Mouse (Mus musculus): ENCODE measurements around the gene Stx8. TPM values are rescaled to one million over a fixed set of nuclear protein-coding genes. Genes with fewer than 3 reads are reported as not detected.

Stx8 gene
- polyA plus RNA-seq, 1 experiment from 2014 or later: 67.1 TPM

DNA sequence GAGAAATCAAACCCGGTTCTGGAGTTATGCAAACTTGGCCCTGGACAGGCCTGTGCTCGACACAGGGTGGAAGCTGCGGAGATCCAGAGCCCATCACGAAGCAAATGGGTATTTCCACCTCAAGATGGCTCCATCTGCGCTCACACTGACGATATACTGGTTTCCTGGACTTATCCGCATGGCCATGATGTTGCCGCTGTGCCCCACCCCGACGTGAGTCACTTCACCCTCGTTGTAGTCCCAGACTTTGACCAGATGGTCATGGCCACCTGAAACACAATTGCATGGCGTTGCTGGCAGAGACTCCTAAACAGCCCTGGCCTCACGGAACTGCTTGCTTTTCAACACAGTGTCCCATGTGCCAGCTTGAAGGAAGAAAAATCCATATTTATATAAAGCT lies 41.0 kb upstream of the Stx8 start:
- H3K4me1 ChIP-seq (replicated peaks; ENCODE audit: control insufficient read depth, insufficient read depth, low read length): 0 out of 2 replicates have a peak, but pooled peaks cover 9% of the 10 kb centered on the region
- no peak overlapping the region for H3K4me2 ChIP-seq (replicated peaks)
- WGBS: 92% methylated on average over 13 of the region's 13 CpGs
- H3K4me3 ChIP-seq (replicated peaks; ENCODE audit: low read length): no peak overlapping the region
- DNase-seq (ENCODE audit: low spot score): no peak
- H3K27me3 ChIP-seq (ENCODE audit: control insufficient read depth, insufficient read depth, low read length): peaks cover 20% of the 10 kb centered on the region
- no peak overlapping the region for H3K27ac ChIP-seq
- no peaks in the 10 kb centered on the region for H3K9me3 ChIP-seq (ENCODE audit: control insufficient read depth, low read length)
- H3K36me3 ChIP-seq (replicated peaks; ENCODE audit: control insufficient read depth, insufficient read depth): no peaks in the 10 kb centered on the region
- ATAC-seq (ENCODE audit: low FRiP score): no peak
- H3K9ac ChIP-seq: no peak overlapping the region

- H3K4me3 ChIP-seq (replicated peaks; ENCODE audit: low read length): no peak overlapping the region
These were observed 39.5 kb upstream of the Stx8 start for GRCm38 (mm10) chr11:67926348-67927055.

GRCm38 (mm10) chr11:67932156-67932555 lies 33.8 kb upstream of the Stx8 start:
- no peaks in the 10 kb centered on the region for H3K36me3 ChIP-seq (replicated peaks; ENCODE audit: control insufficient read depth, insufficient read depth)
- H3K9me3 ChIP-seq (ENCODE audit: control insufficient read depth, low read length): no peaks in the 10 kb centered on the region
- ATAC-seq (ENCODE audit: low FRiP score): no peak
- no peaks in the 10 kb centered on the region for H3K27me3 ChIP-seq (ENCODE audit: control insufficient read depth, insufficient read depth, low read length)
- DNase-seq (ENCODE audit: low spot score): no peak
- H3K4me2 ChIP-seq (replicated peaks): no peak overlapping the region
- no peak overlapping the region for H3K9ac ChIP-seq
- no peak overlapping the region for H3K27ac ChIP-seq
- WGBS: 87% methylated on average over 3 of the region's 3 CpGs
- no peak overlapping the region for H3K4me3 ChIP-seq (replicated peaks; ENCODE audit: low read length)
- no peaks in the 10 kb centered on the region for H3K4me1 ChIP-seq (replicated peaks; ENCODE audit: control insufficient read depth, insufficient read depth, low read length)

More at GRCm38 (mm10) chr11:67926348-67927055, 39.5 kb upstream of the Stx8 start:
- H3K9ac ChIP-seq: no peak overlapping the region
- no peak overlapping the region for H3K4me2 ChIP-seq (replicated peaks)
- 12% methylated on average over 15 of the region's 15 CpGs for WGBS
- ATAC-seq (ENCODE audit: low FRiP score) (no peak), DNase-seq (ENCODE audit: low spot score) (no peak)
- no peaks in the 10 kb centered on the region for H3K9me3 ChIP-seq (ENCODE audit: control insufficient read depth, low read length)
- no peaks in the 10 kb centered on the region for H3K36me3 ChIP-seq (replicated peaks; ENCODE audit: control insufficient read depth, insufficient read depth)
- no peak overlapping the region for H3K27ac ChIP-seq
- H3K27me3 ChIP-seq (ENCODE audit: control insufficient read depth, insufficient read depth, low read length): peaks cover 5% of the 10 kb centered on the region
- H3K4me1 ChIP-seq (replicated peaks; ENCODE audit: control insufficient read depth, insufficient read depth, low read length): 0 out of 2 replicates have a peak, but pooled peaks cover 4% of the 10 kb centered on the region

GRCm38 (mm10) chr11:67948229-67948628 lies 17.8 kb upstream of the Stx8 start:
- Histone ChIP-seq H3K9ac (no peak overlapping the region), H3K4me2 (replicated peaks) (no peak overlapping the region), H3K27me3 (ENCODE audit: control insufficient read depth, insufficient read depth, low read length) (no peaks in the 10 kb centered on the region), H3K9me3 (ENCODE audit: control insufficient read depth, low read length) (no peaks in the 10 kb centered on the region), H3K4me3 (replicated peaks; ENCODE audit: low read length) (no peak overlapping the region), H3K4me1 (replicated peaks; ENCODE audit: control insufficient read depth, insufficient read depth, low read length) (no peaks in the 10 kb centered on the region), H3K36me3 (replicated peaks; ENCODE audit: control insufficient read depth, insufficient read depth) (no peaks in the 10 kb centered on the region), H3K27ac (no peak overlapping the region)
- DNase-seq (ENCODE audit: low spot score) (no peak), ATAC-seq (ENCODE audit: low FRiP score) (no peak)
- WGBS: 77% methylated on average over 3 of the region's 3 CpGs

DNA sequence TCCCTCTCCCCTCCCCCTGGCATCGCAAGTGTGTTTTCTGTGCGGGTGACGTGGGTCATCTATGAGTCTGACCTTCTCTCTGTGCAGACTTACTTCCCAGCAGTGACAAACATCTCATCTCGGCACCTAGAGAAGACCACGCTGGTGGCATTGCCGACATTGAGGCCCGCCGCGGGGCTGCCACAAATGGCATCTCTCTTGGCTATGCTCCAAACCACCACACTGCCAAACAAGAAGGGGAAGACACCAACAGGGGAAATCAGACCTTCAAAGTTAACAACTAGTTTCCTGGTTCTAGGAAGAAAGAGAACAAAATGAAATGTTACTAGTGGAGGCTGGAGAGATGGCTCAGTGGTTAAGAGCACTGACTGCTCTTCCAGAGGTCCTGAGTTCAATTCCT lies 16.5 kb upstream of the Stx8 start:
- 83% methylated on average over 9 of the region's 9 CpGs for WGBS
- Histone ChIP-seq H3K4me3 (replicated peaks; ENCODE audit: low read length) (no peak overlapping the region), H3K27ac (no peak overlapping the region), H3K36me3 (replicated peaks; ENCODE audit: control insufficient read depth, insufficient read depth) (no peaks in the 10 kb centered on the region), H3K9me3 (ENCODE audit: control insufficient read depth, low read length) (no peaks in the 10 kb centered on the region), H3K9ac (no peak overlapping the region), H3K27me3 (ENCODE audit: control insufficient read depth, insufficient read depth, low read length) (no peaks in the 10 kb centered on the region), H3K4me2 (replicated peaks) (no peak overlapping the region), H3K4me1 (replicated peaks; ENCODE audit: control insufficient read depth, insufficient read depth, low read length) (no peaks in the 10 kb centered on the region)
- ATAC-seq (ENCODE audit: low FRiP score) (no peak), DNase-seq (ENCODE audit: low spot score) (no peak)

GRCm38 (mm10) chr11:67953604-67954003 lies 12.4 kb upstream of the Stx8 start:
- Histone ChIP-seq H3K36me3 (replicated peaks; ENCODE audit: control insufficient read depth, insufficient read depth) (no peaks in the 10 kb centered on the region), H3K9me3 (ENCODE audit: control insufficient read depth, low read length) (no peaks in the 10 kb centered on the region), H3K4me2 (replicated peaks) (no peak overlapping the region), H3K4me3 (replicated peaks; ENCODE audit: low read length) (no peak overlapping the region), H3K9ac (no peak overlapping the region), H3K27ac (no peak overlapping the region), H3K27me3 (ENCODE audit: control insufficient read depth, insufficient read depth, low read length) (no peaks in the 10 kb centered on the region), H3K4me1 (replicated peaks; ENCODE audit: control insufficient read depth, insufficient read depth, low read length) (no peaks in the 10 kb centered on the region)
- DNase-seq (ENCODE audit: low spot score) (no peak), ATAC-seq (ENCODE audit: low FRiP score) (no peak)
- 88% methylated on average over 5 of the region's 5 CpGs for WGBS

GRCm38 (mm10) chr11:67954413-67954812 lies 11.6 kb upstream of the Stx8 start:
- 88% methylated on average over 6 of the region's 6 CpGs for WGBS
- DNase-seq (ENCODE audit: low spot score) (no peak), ATAC-seq (ENCODE audit: low FRiP score) (no peak)
- no peaks in the 10 kb centered on the region for H3K9me3 ChIP-seq (ENCODE audit: control insufficient read depth, low read length)
- no peak overlapping the region for H3K4me2 ChIP-seq (replicated peaks)
- no peak overlapping the region for H3K9ac ChIP-seq
- H3K27me3 ChIP-seq (ENCODE audit: control insufficient read depth, insufficient read depth, low read length): no peaks in the 10 kb centered on the region
- H3K36me3 ChIP-seq (replicated peaks; ENCODE audit: control insufficient read depth, insufficient read depth): no peaks in the 10 kb centered on the region
- H3K27ac ChIP-seq: no peak overlapping the region
- H3K4me3 ChIP-seq (replicated peaks; ENCODE audit: low read length): no peak overlapping the region
- no peaks in the 10 kb centered on the region for H3K4me1 ChIP-seq (replicated peaks; ENCODE audit: control insufficient read depth, insufficient read depth, low read length)

GRCm38 (mm10) chr11:67964110-67964509 lies 1.9 kb upstream of the Stx8 start:
- WGBS: 80% methylated on average over 6 of the region's 6 CpGs
- no peaks in the 10 kb centered on the region for H3K9me3 ChIP-seq (ENCODE audit: control insufficient read depth, low read length)
- H3K4me2 ChIP-seq (replicated peaks): no peak overlapping the region
- no peaks in the 10 kb centered on the region for H3K36me3 ChIP-seq (replicated peaks; ENCODE audit: control insufficient read depth, insufficient read depth)
- DNase-seq (ENCODE audit: low spot score) (no peak), ATAC-seq (ENCODE audit: low FRiP score) (no peak)
- H3K4me3 ChIP-seq (replicated peaks; ENCODE audit: low read length): no peak overlapping the region
- no peak overlapping the region for H3K27ac ChIP-seq
- no peaks in the 10 kb centered on the region for H3K27me3 ChIP-seq (ENCODE audit: control insufficient read depth, insufficient read depth, low read length)
- peaks cover 16% of the 10 kb centered on the region; the same call in 1 of the 2 replicates for H3K4me1 ChIP-seq (replicated peaks; ENCODE audit: control insufficient read depth, insufficient read depth, low read length)
- no peak overlapping the region for H3K9ac ChIP-seq

DNA sequence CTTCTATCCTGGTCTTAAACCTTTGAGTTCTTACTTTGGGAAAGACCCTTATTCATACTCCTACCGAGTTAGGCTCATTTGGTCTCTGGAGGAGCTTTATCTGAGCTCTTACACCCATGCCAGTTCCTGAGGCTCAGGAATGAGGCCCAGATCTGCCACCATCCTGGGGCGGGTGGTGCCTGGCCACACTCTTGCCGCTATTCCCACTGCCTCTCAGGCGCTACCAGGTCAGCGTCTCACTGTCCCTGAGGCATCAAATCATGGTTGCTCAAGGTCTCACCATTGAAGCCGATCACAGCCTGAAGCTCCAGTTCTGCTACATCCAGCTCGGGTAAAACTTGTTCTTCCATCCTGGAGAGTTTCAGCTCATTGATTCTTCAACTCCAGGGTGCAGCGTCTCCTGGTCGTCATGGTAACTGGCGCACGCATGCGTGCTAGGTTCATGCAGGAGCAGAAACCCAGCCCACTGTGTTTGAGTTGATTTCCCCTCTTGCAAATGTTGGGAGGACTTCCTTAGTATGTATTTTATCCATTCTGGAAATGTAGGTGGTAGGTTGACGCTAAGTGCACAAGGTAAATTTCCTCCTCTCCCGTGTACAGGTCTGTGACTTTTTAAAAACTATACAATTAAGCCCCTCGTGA lies 630 bp upstream of the Stx8 start, which contains the start of gene Cfap52:
TSS of gene Cfap52 (minus strand) at position 410 of the 642 bp plus-strand sequence.
- Histone ChIP-seq H3K4me1 (replicated peaks; ENCODE audit: control insufficient read depth, insufficient read depth, low read length) (peaks cover 16% of the 10 kb centered on the region; the same call in 1 of the 2 replicates), H3K9ac (peak within 1 kb of the TSS; percentile 91), H3K4me3 (replicated peaks; ENCODE audit: low read length) (peak within 1 kb of the TSS; percentile 88), H3K9me3 (ENCODE audit: control insufficient read depth, low read length) (no peaks in the 10 kb centered on the region), H3K27ac (0 out of 2 replicates have a peak within 1 kb of the TSS, but pooled peaks have one; percentile 29), H3K4me2 (replicated peaks) (peak within 1 kb of the TSS; percentile 97), H3K27me3 (ENCODE audit: control insufficient read depth, insufficient read depth, low read length) (no peaks in the 10 kb centered on the region), H3K36me3 (replicated peaks; ENCODE audit: control insufficient read depth, insufficient read depth) (peaks cover 8% of the 10 kb centered on the region)
- 8% methylated on average over 15 of the region's 15 CpGs for WGBS
- ATAC-seq (ENCODE audit: low FRiP score) (peak; percentile 78; the same call in 1 of the 2 replicates), DNase-seq (ENCODE audit: low spot score) (peak; percentile 90)

All from hindbrain, embryonic 14.5 days (tissue).